Mouse (Mus musculus) kidney, adult 2 months (tissue): ENCODE results near the gene Cnn3. TPM values are rescaled to one million over a fixed set of nuclear protein-coding genes. Genes with fewer than 3 reads are reported as not detected.

Experiments
- DNase-seq: peaks from one replicate; pipeline ENCODE4 v3.0.0; 2021
- H3K27ac ChIP-seq: fragments of 200-500 bp; 2 replicates; pipeline ENCODE4 v1.5.1; 2012; ENCODE audit warnings: low read depth, low read length, control low read depth, inconsistent platforms; ENCODE audit not compliant: insufficient read depth
- H3K27me3 ChIP-seq: fragments of 200-500 bp; replicated peaks from 2 replicates; pipeline ENCODE4 v1.6.1; 2012; ENCODE audit warnings: mild to moderate bottlenecking, moderate library complexity, low read length, inconsistent platforms; ENCODE audit not compliant: control insufficient read depth, insufficient read depth
- H3K36me3 ChIP-seq: fragments of 200-500 bp; 2 replicates; pipeline ENCODE4 v1.6.1; 2012; ENCODE audit warnings: mild to moderate bottlenecking, moderate library complexity, low read length, inconsistent platforms; ENCODE audit not compliant: control insufficient read depth, insufficient read depth
- H3K4me1 ChIP-seq: fragments of 200-500 bp; 2 replicates; pipeline ENCODE4 v1.6.1; 2011; ENCODE audit warnings: low read length; ENCODE audit not compliant: control insufficient read depth, insufficient read depth
- H3K4me3 ChIP-seq: fragments of 200-500 bp; 2 replicates; pipeline ENCODE4 v1.5.1; 2011; ENCODE audit warnings: mild to moderate bottlenecking, low read depth, low read length, control low read depth; ENCODE audit not compliant: insufficient read depth
- CTCF ChIP-seq: fragments of 200-500 bp; conservative IDR thresholded peaks from 2 replicates; pipeline ENCODE4 v1.5.1; 2011; ENCODE audit warnings: low read depth, mild to moderate bottlenecking, control low read depth, low read length, moderate library complexity, mixed read lengths; ENCODE audit not compliant: insufficient read depth, insufficient read length
- POLR2A ChIP-seq: fragments of 200-500 bp; IDR thresholded peaks from one replicate; pipeline ENCODE4 v1.6.1; 2011; ENCODE audit warnings: low read depth, low read length, control low read depth
- WGBS: fragments of 180-500 bp; shearing (Covaris S2); methylation state at CpG from one replicate; pipeline ENCODE4 v1.1.7; 2018; 5-methylcytosine and 5-hydroxymethylcytosine counted together
- polyA plus RNA-seq: library from polyadenylated mRNA; depleted of rRNA; stranded (reverse); fragments of >200 nt; gene quantifications from 2 replicates; pipeline ENCODE4 v1.2.3, GENCODE M21; 2012

Cnn3 gene
- polyA plus RNA-seq, 1 experiment: 253 TPM

GRCm38 (mm10) chr3:121442288-121442687 is 16.0 kb downstream of the Cnn3 start:
- no peaks in the 10 kb centered on the region for H3K27me3 ChIP-seq
- 62% methylated on average over 5 of the region's 5 CpGs for WGBS
- H3K36me3 ChIP-seq: no peaks in the 10 kb centered on the region
- DNase-seq: peak; percentile 37
- TF ChIP-seq CTCF: no peak
- no peak for TF ChIP-seq POLR2A
- peak overlapping the region; percentile 26; the same call in 1 of the 2 replicates for H3K27ac ChIP-seq
- H3K4me3 ChIP-seq: no peak overlapping the region
- peaks cover 60% of the 10 kb centered on the region for H3K4me1 ChIP-seq

- Histone ChIP-seq H3K27ac (peak overlapping the region; percentile 4; the same call in 1 of the 2 replicates), H3K27me3 (no peaks in the 10 kb centered on the region), H3K4me1 (peaks cover 59% of the 10 kb centered on the region), H3K4me3 (no peak overlapping the region), H3K36me3 (no peaks in the 10 kb centered on the region)
- WGBS: 35% methylated on average over 4 of the region's 4 CpGs
- TF ChIP-seq CTCF: no peak
- TF ChIP-seq POLR2A: no peak
- DNase-seq: peak; percentile 43
These were observed 17.6 kb downstream of the Cnn3 start for GRCm38 (mm10) chr3:121443861-121444271.

GRCm38 (mm10) chr3:121444414-121444813 is 18.1 kb downstream of the Cnn3 start:
- TF ChIP-seq POLR2A (no peak), CTCF (no peak)
- Histone ChIP-seq H3K36me3 (no peaks in the 10 kb centered on the region), H3K27ac (peak overlapping the region; percentile 41), H3K4me1 (peaks cover 55% of the 10 kb centered on the region), H3K4me3 (no peak overlapping the region), H3K27me3 (no peaks in the 10 kb centered on the region)
- DNase-seq: no peak
- 73% methylated on average over 6 of the region's 6 CpGs for WGBS

- DNase-seq: peak; percentile 27
- Histone ChIP-seq H3K36me3 (peaks cover 6% of the 10 kb centered on the region), H3K27me3 (no peaks in the 10 kb centered on the region), H3K4me1 (peaks cover 49% of the 10 kb centered on the region), H3K27ac (no peak overlapping the region), H3K4me3 (no peak overlapping the region)
- TF ChIP-seq POLR2A (no peak), CTCF (no peak)
- WGBS: 36% methylated on average over 8 of the region's 8 CpGs
These were observed 20.2 kb downstream of the Cnn3 start for GRCm38 (mm10) chr3:121446454-121446853.

- DNase-seq: peak; percentile 72
- WGBS: 28% methylated on average over 11 of the region's 11 CpGs
- peaks cover 34% of the 10 kb centered on the region for H3K4me1 ChIP-seq
- H3K36me3 ChIP-seq: peaks cover 14% of the 10 kb centered on the region
- no peak overlapping the region for H3K4me3 ChIP-seq
- peak overlapping the region; percentile 73 for H3K27ac ChIP-seq
- H3K27me3 ChIP-seq: no peaks in the 10 kb centered on the region
- TF ChIP-seq POLR2A (no peak), CTCF (no peak)
These were observed 21.8 kb downstream of the Cnn3 start for GRCm38 (mm10) chr3:121448029-121448468.

- no peak for DNase-seq
- no peak for TF ChIP-seq CTCF
- no peak for TF ChIP-seq POLR2A
- WGBS: 45% methylated on average over 8 of the region's 8 CpGs
- H3K4me1 ChIP-seq: peaks cover 31% of the 10 kb centered on the region
- H3K27me3 ChIP-seq: no peaks in the 10 kb centered on the region
- H3K4me3 ChIP-seq: no peak overlapping the region
- peaks cover 14% of the 10 kb centered on the region for H3K36me3 ChIP-seq
- peak overlapping the region; percentile 63 for H3K27ac ChIP-seq
These were observed 22.3 kb downstream of the Cnn3 start for GRCm38 (mm10) chr3:121448606-121449005.

- Histone ChIP-seq H3K4me3 (no peak overlapping the region), H3K27ac (no peak overlapping the region), H3K27me3 (no peaks in the 10 kb centered on the region), H3K4me1 (peaks cover 24% of the 10 kb centered on the region), H3K36me3 (peaks cover 16% of the 10 kb centered on the region)
- DNase-seq: peak; percentile 63
- TF ChIP-seq CTCF (no peak), POLR2A (no peak)
- 56% methylated on average over 8 of the region's 8 CpGs for WGBS
These were observed 23.2 kb downstream of the Cnn3 start for GRCm38 (mm10) chr3:121449527-121449926.

- TF ChIP-seq CTCF: no peak
- TF ChIP-seq POLR2A: no peak
- 80% methylated on average over 10 of the region's 10 CpGs for WGBS
- no peak for DNase-seq
- Histone ChIP-seq H3K27me3 (no peaks in the 10 kb centered on the region), H3K27ac (no peak overlapping the region), H3K4me3 (no peak overlapping the region), H3K4me1 (peaks cover 20% of the 10 kb centered on the region), H3K36me3 (peaks cover 26% of the 10 kb centered on the region)
These were observed 25.1 kb downstream of the Cnn3 start for GRCm38 (mm10) chr3:121451404-121451803.
